Mouse (Mus musculus) liver, embryonic 14.5 days (tissue): ENCODE results near the gene Snx14.

ENCODE experiments used
- CTCF ChIP-seq: IDR thresholded peaks from 2 replicates; pipeline ENCODE4 v1.5.1; 2016; ENCODE audit warnings: antibody characterized with exemption, low read depth, control low read depth
- EP300 ChIP-seq: IDR thresholded peaks from 2 replicates; pipeline ENCODE4 v1.6.1; 2016; ENCODE audit warnings: antibody characterized with exemption, low read depth

DNA sequence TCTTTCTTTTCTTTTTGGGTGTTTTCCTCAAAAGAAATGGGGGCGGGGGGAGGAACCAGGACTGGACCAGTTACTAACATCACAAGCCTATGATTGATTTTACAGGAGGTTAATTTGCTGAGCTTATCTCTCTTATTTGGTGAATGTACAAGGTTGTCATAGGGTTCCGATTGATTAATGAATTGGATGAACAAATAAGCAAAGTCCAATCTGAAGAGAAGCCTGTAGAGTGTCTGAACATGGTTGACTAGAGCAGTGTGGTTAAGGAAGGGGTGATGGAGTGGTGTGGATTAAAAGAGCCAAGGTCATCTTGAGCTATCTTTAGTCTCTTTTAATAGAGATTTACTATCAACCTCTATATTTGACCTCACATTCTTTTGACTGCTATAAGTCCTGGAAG, 94.3 kb downstream of the Snx14 start:
- no peak for TF ChIP-seq CTCF
- no peak for TF ChIP-seq EP300
